Mouse (Mus musculus): ENCODE results near the gene Ptprcap.
"Not testable (repeated sequence)": the region's sequence is repeated elsewhere in the genome, so short reads cannot be mapped to it uniquely, and the experiment has no call there.

Ptprcap gene

GRCm38 (mm10) chr19:4153232-4153654 is at the start of gene Ptprcap:
Ptprcap (plus strand) TSS chr19:4153604.
- DNase-seq (ENCODE audit: low spot score), result no peak

- DNase-seq (ENCODE audit: low spot score), result no peak
Observed at GRCm38 (mm10) chr19:4103792-4104191, 49.6 kb upstream of the Ptprcap start.

- DNase-seq (ENCODE audit: low spot score), result no peak
Observed at GRCm38 (mm10) chr19:4104675-4105194, 48.7 kb upstream of the Ptprcap start.

GRCm38 (mm10) chr19:4106654-4107053 is 46.8 kb upstream of the Ptprcap start:
- DNase-seq (ENCODE audit: low spot score), result no peak

GRCm38 (mm10) chr19:4108535-4108934 is 44.9 kb upstream of the Ptprcap start:
- no peak for DNase-seq (ENCODE audit: low spot score)

GRCm38 (mm10) chr19:4112063-4112960 is 41.1 kb upstream of the Ptprcap start:
- no peak for DNase-seq (ENCODE audit: low spot score)

GRCm38 (mm10) chr19:4113186-4113805 is 40.1 kb upstream of the Ptprcap start:
- DNase-seq (ENCODE audit: low spot score), result peak; percentile 89

- DNase-seq (ENCODE audit: low spot score), result no peak
Observed at GRCm38 (mm10) chr19:4113806-4114230, 39.6 kb upstream of the Ptprcap start.

- no peak for DNase-seq (ENCODE audit: low spot score)
Observed at GRCm38 (mm10) chr19:4114551-4114950, 38.9 kb upstream of the Ptprcap start.

GRCm38 (mm10) chr19:4115144-4115543 is 38.3 kb upstream of the Ptprcap start:
- no peak for DNase-seq (ENCODE audit: low spot score)

- no peak for DNase-seq (ENCODE audit: low spot score)
Observed at GRCm38 (mm10) chr19:4115816-4116215, 37.6 kb upstream of the Ptprcap start.

- DNase-seq (ENCODE audit: low spot score), result no peak
Observed at GRCm38 (mm10) chr19:4117006-4117405, 36.4 kb upstream of the Ptprcap start.

- no peak for DNase-seq (ENCODE audit: low spot score)
Observed at GRCm38 (mm10) chr19:4118350-4118749, 35.1 kb upstream of the Ptprcap start.

GRCm38 (mm10) chr19:4119716-4120487 is 33.5 kb upstream of the Ptprcap start:
- no peak for DNase-seq (ENCODE audit: low spot score)

- no peak for DNase-seq (ENCODE audit: low spot score)
Observed at GRCm38 (mm10) chr19:4120496-4120895, 32.9 kb upstream of the Ptprcap start.

GRCm38 (mm10) chr19:4121097-4121805 is 32.2 kb upstream of the Ptprcap start:
- peak; percentile 98 for DNase-seq (ENCODE audit: low spot score)

GRCm38 (mm10) chr19:4121896-4122295 is 31.5 kb upstream of the Ptprcap start:
- not testable (repeated sequence) for DNase-seq (ENCODE audit: low spot score)

- DNase-seq (ENCODE audit: low spot score), result no peak
Observed at GRCm38 (mm10) chr19:4122411-4123370, 30.7 kb upstream of the Ptprcap start.

- DNase-seq (ENCODE audit: low spot score), result no peak
Observed at GRCm38 (mm10) chr19:4124432-4124831, 29.0 kb upstream of the Ptprcap start.

- not testable (repeated sequence) for DNase-seq (ENCODE audit: low spot score)
Observed at GRCm38 (mm10) chr19:4125268-4125667, 28.1 kb upstream of the Ptprcap start.

Measured in layer of hippocampus, adult 11-12 months (tissue).